Mouse (Mus musculus) gastrocnemius, postnatal 14 days (tissue): ENCODE measurements at regions not wholly inside any gene's neighbourhood (a gene's known extent, or its start where the extent isn't known, plus 50 kb on each side); places are given as distances from the start of the nearest gene placed in this dataset.
"Not testable (repeated sequence)": the region's sequence is repeated elsewhere in the genome, so short reads cannot be mapped to it uniquely, and the experiment has no call there.

Experiments
- DNase-seq: peaks from one replicate; pipeline ENCODE4 v3.0.0; 2021; ENCODE audit warnings: mixed read lengths
- intact Hi-C: fragments of 180-260 bp; cut with DNase I; formaldehyde crosslinking; loops from one replicate; pipeline ENCODE4 v1.15.1; 2025; ENCODE audit warnings: low total_unique reads

DNA sequence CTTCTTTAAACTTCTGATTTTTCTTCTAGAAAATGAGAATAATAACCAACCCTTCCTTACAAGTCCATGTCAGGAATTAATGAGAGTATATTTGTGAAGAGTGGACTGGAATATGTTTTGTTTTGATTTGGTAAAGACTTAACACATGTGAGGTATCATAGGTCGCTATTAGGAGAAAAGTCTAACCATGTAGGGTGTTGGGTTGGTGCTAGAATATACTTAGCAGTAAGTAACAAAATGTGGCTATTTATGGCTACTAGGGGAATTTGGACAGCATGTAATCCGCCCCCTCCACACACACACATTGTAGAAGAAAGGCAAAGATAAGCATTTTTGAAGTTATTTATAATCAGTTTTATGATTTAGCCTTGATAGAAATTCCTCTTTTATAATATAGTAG lies 114.5 kb downstream of the Zfp36l1 start:
- intact Hi-C loops: no loop called here
- DNase-seq: no peak

DNA sequence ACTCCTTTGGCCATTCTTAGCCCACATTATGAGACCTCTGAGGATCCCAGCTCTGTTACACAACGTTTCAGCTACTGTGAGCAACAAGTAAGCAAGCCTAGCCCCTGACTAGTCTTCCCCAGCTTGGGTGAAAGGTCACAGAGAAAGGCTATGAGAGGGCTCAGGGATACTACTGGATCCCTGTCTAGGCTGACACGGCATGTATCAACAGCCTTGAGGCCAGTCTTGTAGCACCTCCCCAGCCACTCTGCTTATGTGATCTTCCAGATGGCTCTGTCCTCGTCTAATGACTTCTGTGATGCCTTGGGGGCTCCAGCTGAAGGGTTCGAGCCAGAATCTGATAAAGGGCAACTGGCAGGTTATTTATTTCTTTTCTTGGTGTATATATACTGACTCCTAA lies 115.6 kb downstream of the Zfp36l1 start:
- intact Hi-C loops: no loop called here
- DNase-seq: no peak

DNA sequence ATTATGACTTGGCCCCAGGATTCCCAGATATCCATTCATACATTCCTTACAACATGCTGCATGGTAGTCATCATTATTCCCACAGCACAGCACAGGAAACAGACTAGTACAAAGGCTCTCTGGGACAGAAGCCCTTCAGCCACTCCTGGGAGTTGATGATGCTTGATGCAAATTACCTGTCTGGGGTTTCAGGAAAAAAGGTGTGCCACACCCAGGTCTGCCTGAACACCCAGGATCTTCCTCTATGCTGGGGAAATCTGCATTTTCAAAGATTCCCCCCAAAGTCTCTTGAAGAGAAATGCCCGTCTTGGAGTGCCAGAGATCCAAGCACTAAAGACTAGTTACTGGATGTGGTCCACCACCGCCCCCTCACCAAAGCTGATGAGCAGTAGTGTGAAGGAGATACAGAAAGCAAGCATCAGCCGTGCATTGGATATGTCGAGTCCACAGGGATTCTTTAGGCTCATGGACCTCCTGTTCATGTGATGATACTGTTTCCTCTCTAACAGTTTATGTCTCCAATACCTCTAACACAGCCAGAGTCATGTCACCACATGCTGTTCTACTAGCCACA lies 117.2 kb downstream of the Zfp36l1 start:
- DNase-seq: no peak
- intact Hi-C loops: no loop called here

DNA sequence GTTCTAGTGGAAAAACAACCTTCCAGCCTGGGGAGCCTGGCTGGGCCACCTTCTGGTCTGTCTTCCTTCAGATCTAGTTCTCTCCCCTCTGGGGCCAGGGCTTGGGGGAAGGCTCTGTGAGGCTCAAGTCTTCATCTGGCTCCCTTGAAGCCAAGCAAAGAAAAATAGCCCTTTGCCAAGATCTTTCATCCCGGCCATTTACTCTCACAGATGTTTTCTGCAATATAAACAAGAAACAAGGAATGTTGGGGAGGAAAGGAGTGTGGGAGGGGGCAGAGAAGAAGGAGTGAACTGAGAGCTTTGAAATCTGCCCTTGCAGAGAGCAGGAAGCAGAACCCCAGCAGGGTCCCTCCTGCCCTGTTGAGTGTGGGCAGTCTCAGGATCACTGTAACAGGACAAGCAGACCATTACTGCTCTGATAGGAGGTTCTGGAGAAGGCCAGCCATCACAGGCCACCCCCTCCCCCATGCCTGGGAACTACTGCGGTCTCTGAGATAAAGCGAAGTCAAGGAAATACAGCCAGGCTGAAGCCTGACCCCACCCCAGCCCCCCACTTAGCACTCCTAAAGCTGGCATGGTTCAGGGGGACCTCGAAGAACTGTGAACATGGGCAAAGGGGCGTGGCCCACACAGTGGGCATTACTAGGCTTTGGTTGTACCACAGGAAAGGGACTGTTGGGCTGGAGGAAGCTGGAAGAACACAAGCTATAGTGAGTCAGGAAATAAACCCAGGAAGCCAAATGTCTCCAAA lies 118.8 kb downstream of the Zfp36l1 start:
- intact Hi-C loops: no loop called here
- DNase-seq: peak; percentile 50

DNA sequence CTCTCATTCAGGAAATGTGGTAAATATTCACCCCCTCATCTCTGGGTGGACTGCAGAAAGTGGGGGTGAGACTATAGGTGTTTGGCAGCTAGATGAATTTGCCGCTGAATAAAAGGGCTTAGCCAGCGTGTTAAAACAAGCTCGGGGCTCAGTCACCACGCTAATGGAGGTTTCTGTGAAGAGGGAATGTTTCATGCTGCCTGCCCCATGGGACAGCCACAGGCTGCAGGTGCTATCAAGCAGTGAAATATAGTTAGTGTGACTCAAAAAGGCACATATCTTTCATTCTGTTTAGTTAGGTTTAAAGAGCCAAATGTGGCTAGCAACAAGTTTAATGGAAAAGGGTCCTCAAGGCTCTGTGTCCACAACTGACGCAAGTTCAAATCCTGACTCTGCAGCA lies 121.5 kb downstream of the Zfp36l1 start:
- intact Hi-C loops: no loop called here
- no peak for DNase-seq

DNA sequence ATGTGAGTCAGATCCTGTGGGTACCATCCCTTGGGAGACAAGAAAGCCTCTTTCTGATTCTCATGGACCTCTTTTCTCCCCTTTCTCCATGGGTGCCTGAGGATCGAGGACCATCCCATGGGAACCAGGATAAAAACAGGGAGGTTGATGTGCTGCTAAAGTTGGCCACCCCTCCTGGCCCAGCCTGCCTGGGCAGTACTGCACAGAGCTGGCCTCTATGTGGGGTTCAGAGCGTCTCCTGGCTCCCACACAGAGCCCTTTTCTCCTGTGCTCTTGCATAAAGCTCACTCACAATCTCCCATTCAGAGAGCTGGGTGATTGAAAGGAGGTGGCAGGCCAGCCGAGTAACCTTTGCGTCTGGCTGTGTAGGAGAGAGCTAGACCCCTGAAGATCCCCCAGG lies 122.1 kb downstream of the Zfp36l1 start:
- DNase-seq: no peak
- intact Hi-C loops: no loop called here

DNA sequence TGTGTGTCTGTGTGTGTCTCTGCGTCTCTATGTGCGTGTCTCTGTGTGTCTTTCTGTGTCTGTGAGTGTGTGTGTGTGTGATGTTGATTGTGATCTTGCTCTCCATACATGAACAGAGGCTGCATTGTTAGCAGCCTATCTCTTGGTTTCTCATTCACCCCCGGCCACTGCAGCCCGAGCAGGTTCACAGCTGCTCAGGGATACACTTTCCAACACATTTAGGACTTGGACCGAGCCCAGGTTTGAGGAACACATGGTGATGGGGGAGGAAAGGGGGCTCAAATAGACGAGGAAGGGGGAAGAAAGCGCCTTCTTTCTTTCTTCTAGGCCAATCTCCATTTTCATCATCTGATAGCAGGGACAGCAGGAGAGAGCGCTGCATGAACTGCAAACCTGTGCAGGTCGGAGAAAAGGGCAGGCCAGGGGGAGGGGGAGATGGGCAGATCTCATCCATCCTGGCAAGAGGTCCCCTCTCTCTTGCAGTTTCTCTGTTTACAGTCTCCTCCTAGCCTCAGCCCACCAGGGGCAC lies 123.2 kb downstream of the Zfp36l1 start:
- peak; percentile 31 for DNase-seq
- intact Hi-C loops: no loop called here

DNA sequence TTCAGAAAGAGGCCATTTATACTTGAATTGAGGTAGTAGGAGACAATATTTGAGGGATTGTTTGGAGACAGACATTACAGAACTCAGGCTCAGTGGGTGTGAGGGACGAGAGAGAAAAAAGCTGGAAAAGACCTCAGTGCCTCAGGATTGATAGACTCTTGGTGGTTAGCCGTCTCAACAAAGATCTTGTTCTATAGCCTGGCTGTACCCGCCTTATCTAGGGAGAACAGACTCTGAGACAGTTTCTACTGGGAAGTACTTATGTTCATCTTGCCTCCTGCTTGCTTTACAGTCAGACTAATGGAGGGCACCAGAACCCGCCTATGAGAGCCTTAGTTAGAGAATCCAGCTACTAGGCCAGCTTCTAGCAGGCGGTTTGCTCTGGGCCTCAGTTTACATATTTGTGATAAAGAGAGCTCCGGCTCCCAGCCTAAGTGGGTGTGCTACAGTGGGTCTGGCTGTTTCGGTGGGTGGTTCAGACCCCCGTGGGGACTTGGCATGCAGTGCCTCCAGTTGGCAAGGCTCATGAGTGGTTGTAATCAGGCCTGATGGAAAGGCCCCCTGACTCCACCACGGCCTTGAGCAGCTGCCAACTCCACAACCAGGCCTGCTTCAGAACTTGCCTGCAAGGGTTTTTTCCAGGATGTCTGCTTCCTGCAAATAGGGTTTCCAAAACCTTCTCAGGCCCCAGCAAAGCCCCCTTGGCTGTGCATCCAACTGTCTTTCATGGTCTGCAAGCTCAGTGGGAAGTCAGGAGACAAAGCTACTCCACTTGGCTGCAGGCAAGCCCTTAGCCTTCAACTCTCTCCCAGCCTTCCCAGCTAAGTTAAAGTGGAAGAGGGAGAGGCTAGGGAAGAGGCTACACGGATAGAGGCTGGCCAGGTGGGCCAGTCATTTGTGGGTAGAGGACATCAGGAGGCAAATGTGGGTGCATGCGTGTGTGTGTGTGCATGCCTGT lies 124.1 kb downstream of the Zfp36l1 start:
- no peak for DNase-seq
- intact Hi-C loops: no loop called here

DNA sequence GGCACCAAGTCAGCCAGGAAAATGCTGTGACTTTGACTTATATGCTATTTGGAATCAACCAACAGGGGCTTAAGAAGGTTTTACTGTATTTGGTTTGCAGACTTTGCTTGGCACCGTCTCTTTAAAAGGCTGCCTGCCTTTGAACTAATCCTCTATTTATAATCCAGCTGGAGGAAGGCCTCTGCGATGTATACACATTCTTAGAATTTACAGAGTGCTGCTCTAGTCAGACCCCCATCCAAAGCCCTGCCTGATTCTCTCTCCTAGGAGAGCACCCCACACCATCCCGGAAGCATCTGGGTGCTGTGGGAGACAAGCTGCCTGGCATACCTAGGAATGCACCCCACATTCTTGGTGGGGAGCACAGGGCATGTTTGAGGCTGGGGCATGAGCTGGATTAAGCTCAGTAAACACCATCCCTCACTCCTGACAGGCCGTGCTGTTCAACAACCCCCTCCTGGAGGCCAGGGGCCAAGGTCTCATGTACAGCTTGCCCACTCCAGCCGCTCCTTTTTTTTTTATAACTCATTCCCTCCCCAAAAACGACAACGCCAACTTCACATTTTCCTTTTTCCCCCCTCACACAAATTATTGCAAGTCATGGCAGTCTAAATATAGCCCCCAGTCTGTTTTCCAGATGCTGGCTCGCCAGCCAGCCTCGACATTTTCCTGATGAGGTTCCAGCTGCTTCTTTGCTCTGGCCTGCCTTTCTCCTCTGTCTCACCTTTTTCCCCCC lies 126.4 kb downstream of the Zfp36l1 start:
- DNase-seq: peak; percentile 28
- intact Hi-C loops: no loop called here

DNA sequence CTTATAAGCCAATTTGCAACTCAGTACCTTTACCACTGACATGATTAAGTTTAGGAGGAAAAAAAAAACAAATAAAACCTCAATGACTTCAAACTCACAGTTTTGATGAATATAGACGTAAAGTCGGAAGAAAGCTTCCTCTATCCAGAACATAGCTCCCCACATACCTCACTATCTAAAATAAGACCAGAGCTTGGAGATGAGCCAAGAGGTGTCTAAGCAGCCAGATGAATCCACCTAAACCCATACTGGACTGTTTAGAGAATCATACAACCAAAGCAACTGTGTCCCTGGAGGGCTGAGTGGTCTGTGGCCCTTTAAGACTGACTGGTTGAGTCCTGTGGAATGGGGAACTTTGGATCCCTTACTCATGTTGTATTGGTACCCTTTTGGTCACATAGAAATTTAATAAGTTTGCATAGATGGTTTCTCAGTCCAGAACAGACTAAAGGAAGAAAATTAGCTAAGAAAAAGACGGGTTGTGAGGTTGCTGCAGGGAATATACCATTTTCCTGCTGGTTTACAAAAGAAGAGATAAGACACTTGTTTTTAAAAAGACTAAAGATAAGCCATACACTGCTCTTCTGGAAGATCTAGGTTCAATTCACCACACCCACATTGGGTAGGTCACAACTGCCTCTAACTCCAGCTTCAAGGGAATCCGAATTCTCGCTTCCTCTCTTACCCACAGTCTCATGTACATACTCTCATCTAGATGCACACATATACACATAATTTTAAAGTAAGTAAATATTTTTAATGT lies 127.6 kb downstream of the Zfp36l1 start:
- intact Hi-C loops: no loop called here
- DNase-seq: no peak

DNA sequence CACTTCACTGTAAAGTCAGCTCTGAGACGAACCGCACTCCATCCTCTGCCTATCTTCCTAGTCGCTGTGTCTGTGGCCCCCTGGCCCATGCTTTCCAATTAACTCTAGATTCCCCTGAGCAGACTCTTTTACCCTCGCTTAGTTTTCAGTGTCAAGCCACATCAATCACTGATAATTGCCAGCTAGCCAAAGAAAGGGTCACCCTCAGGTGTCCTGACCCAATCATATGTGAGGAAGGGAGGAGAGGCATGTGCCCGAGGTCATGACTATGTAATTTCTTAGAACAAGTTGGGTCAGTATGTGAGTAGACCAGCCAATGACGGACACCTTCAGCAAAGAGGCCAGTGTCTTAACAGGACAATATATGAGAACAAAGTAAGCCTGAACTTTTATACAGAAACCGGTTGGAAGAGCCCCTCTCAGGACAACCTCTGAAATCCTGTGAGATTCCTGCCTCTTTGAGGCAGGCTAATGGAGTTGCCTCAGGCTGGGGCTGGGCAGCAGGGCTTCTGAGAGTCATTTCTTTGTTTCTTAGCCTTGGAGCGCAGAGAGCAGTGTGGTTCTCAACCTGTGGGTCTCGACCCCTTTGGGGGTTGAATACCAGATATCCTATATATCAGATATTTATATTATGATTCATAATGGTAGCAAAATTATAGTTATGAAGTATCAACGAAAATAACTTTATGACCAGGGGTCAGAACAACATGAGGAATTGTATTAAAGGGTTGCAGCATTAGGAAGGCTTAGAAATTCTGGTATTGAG lies 128.6 kb downstream of the Zfp36l1 start:
- no peak for DNase-seq
- intact Hi-C loops: no loop called here

DNA sequence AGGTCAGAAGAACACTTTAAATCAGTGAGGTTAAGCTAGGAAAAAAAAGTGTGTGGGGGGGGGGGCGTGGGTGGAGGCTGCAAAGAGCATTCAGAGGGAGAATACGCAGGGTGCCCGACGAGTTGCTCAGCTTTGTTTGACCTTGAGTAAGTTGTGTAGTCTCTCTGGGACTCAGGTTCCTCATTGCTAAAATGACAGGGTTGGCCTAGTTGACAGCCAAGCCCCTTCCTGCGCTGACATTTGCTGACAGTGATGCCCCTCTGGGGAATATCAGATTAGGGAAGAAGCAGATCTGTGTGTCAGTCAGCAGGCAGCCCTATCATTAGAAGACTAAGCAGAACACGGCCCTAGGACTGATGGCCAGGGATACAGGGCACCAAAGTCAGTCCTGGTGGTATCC lies 129.6 kb downstream of the Zfp36l1 start:
- intact Hi-C loops: no loop called here
- no peak for DNase-seq

DNA sequence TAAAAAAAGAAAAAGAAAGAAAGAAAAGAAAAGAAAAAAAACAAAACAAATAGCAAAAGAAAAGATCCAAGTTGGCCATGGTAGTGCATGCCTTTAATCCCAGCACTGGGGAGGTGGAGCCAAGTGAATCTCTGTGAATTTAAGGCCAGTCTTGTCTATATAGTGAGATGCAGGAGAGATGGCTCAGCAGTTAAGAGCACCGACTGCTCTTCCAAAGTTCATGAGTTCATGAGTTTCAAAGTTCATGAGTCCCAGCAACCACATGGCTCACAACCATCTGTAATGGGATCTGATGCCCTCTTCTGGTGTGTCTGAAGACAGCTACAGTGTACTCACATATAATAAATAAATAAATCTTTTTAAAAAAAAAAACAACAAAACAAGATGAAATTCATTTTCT lies 130.3 kb downstream of the Zfp36l1 start:
- DNase-seq, intact Hi-C loops: not testable (repeated sequence)

DNA sequence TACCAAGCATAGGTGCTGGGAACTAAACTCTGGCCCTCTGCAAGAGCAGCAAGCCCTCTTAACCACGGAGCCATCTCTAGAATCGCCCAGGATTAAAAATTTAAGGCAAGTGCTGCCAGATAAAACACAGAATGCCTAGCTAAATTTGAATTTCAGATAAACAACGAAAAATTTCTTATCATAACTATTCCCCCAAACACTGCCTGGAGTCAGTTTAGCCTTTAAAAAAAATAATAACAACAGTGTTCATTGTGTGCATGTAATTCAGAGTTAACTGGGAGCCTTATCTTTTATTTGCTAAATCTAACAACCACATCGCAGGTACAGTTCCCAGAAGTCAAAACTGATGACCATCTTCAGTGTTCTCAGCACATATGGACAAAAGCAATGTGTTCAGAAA lies 132.1 kb downstream of the Zfp36l1 start:
- no peak for DNase-seq

DNA sequence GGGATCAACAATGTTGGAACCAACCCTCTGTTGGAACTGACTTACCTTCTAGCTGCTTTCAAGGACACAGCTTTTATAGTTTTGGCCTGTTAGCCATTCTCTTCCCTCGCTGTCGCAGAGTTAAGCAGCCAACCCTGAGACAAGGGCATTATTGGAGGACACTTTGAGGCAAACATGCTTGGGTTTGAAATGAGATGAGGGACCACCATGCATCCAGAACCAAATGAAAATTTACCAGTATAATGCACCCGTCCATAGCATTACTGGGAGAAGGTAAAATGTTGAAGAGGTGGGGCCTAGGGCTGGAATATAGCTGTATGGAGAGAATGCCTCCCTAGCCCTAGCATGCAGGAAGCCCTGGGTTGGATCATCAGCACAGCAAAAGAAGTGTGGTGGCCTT lies 135.7 kb downstream of the Zfp36l1 start:
- no peak for DNase-seq
- intact Hi-C loops: no loop called here

More for the DNA sequence above, 132.1 kb downstream of the Zfp36l1 start:
- intact Hi-C loops: no loop called here

DNA sequence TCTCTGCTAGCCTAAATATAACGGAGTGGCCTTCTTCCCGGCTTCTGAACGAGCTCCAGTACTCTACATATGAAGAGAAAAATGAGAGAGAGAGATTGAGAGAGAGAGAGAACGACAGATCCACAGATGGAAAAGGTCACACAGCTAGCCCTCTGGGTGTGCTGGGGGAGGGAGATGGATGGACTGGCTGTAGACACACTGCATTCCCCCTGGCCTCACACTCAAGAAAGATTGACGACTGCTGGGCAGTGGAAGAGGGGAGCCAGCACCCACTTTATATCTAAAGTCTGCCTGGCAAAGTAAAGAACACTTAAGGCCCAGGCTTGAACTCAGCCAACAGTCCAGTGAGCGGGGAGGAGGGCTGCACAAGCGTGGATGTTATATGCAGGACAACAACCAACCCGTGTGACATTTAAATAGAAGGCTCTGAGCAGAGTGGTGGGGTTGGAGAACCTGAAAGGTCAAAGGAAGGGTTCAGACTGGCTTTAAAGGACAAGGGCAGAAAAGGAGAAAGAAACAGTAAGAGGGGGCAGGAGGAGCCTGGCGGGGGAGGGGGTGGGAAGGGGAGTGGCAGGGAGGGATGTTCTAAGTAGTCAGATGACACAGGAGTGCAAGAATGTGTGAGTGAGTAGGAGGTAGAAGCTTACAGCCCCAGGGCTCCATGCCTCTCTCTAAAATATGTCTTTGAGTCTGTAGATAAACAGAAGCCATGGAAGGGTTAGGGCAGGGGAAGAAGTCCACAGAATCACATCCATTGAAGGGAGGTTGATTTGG lies 137.2 kb downstream of the Zfp36l1 start:
- intact Hi-C loops: no loop called here
- no peak for DNase-seq

DNA sequence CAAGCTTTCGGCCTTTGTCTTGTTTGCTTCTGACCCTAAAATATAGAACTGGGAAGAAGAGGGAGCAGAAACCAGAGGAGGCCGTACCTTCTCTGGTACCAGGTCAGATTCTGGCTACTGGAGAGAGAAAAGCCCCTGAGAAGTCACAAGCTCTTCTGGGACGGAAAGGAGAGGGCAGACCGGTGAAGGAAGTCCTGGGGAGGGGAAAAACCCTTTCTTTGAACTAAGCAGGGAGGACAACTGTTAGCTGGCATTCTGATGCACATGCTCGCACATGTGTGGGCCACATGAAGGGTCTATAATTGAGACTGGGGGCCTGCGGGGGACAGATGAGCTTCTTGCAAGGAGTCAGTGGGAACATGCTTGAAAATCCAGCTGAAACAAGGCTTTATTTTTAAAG lies 137.8 kb downstream of the Zfp36l1 start:
- no peak for DNase-seq
- intact Hi-C loops: no loop called here
